Mouse (Mus musculus) MEL (cell line): ENCODE measurements at regions not wholly inside any gene's neighbourhood (a gene's known extent, or its start where the extent isn't known, plus 50 kb on each side); places are given as distances from the start of the nearest gene placed in this dataset.
A peak's percentile ranks its signal among the peaks of the same experiment; 100 is the strongest.

Experiments used
- DNase-seq: peaks from one replicate; pipeline ENCODE4 v3.0.0; 2011; ENCODE audit warnings: low read depth, low spot score
- H3K27ac ChIP-seq: 2 replicates; pipeline ENCODE4 v1.5.1; 2012; ENCODE audit warnings: low read depth, mild to moderate bottlenecking, control low read depth, low read length, moderate library complexity; ENCODE audit not compliant: control insufficient read depth
- H3K27me3 ChIP-seq, 2 experiments: fragments of 150-350 bp in 1 of 2; sonication (generic) in 1 of 2; 2 replicates each; pipeline ENCODE4 v1.6.1; 2012; ENCODE audit warnings: low read length in 2 of 2, mild to moderate bottlenecking in 2 of 2, improper control_type of control experiment in 1 of 2, moderate library complexity in 1 of 2; ENCODE audit not compliant: insufficient read depth in 2 of 2, control insufficient read depth in 1 of 2
- H3K36me3 ChIP-seq, 2 experiments: 2 replicates each; pipeline ENCODE4 v1.6.1; 2012 to 2014; ENCODE audit warnings: low read length in 2 of 2, improper control_type of control experiment in 1 of 2, inconsistent platforms in 1 of 2, mild to moderate bottlenecking in 1 of 2; ENCODE audit not compliant: insufficient read depth in 2 of 2, control insufficient read depth in 1 of 2
- H3K4me1 ChIP-seq, 2 experiments: fragments of 150-350 bp in 1 of 2; sonication (generic) in 1 of 2; 2 replicates each; pipeline ENCODE4 v1.6.1; 2012; ENCODE audit warnings: low read length in 2 of 2, improper control_type of control experiment in 1 of 2, mild to moderate bottlenecking in 1 of 2; ENCODE audit not compliant: insufficient read depth in 2 of 2, control insufficient read depth in 1 of 2
- H3K4me3 ChIP-seq, 2 experiments: fragments of 150-350 bp in 1 of 2; sonication (generic) in 1 of 2; 2 replicates each; pipeline ENCODE4 v1.5.1; 2012; ENCODE audit warnings: low read depth in 2 of 2, low read length in 2 of 2, mild to moderate bottlenecking in 2 of 2, moderate library complexity in 2 of 2, control low read depth in 1 of 2, improper control_type of control experiment in 1 of 2; ENCODE audit not compliant: control insufficient read depth in 1 of 2, insufficient read depth in 1 of 2
- H3K79me2 ChIP-seq: 2 replicates; pipeline ENCODE4 v1.6.1; 2012; ENCODE audit warnings: mild to moderate bottlenecking, low read length, moderate library complexity; ENCODE audit not compliant: control insufficient read depth, poor library complexity, insufficient read depth
- H3K9ac ChIP-seq: 2 replicates; pipeline ENCODE4 v1.6.1; 2012; ENCODE audit warnings: low read depth, mild to moderate bottlenecking, control low read depth, low read length, moderate library complexity; ENCODE audit not compliant: control insufficient read depth, poor library complexity, severe bottlenecking
- H3K9me3 ChIP-seq: fragments of 150-350 bp; sonication (generic); replicated peaks from 2 replicates; pipeline ENCODE4 v1.6.1; 2012; ENCODE audit warnings: mild to moderate bottlenecking, low read length, improper control_type of control experiment, moderate library complexity; ENCODE audit not compliant: insufficient read depth
- BHLHE40 ChIP-seq: IDR thresholded peaks from 2 replicates; pipeline ENCODE4 v1.6.1; 2012; ENCODE audit warnings: low read depth, mild to moderate bottlenecking, inconsistent platforms, low read length, improper control_type of control experiment, borderline replicate concordance
- CHD1 ChIP-seq: IDR thresholded peaks from 2 replicates; pipeline ENCODE4 v1.6.1; 2012; ENCODE audit warnings: low read depth, mild to moderate bottlenecking, inconsistent platforms, low read length, improper control_type of control experiment
- EP300 ChIP-seq, 2 experiments: IDR thresholded peaks; 2 replicates each; pipeline ENCODE4 v1.6.1; 2011; ENCODE audit warnings: improper control_type of control experiment in 2 of 2, low read length in 2 of 2, low read depth in 1 of 2, mild to moderate bottlenecking in 1 of 2
- ETS1 ChIP-seq: IDR thresholded peaks from 2 replicates; pipeline ENCODE4 v1.6.1; 2012; ENCODE audit warnings: low read depth, mild to moderate bottlenecking, inconsistent platforms, low read length, improper control_type of control experiment, moderate library complexity
- HCFC1 ChIP-seq: IDR thresholded peaks from 2 replicates; pipeline ENCODE4 v1.6.1; 2012; ENCODE audit warnings: low read depth, mild to moderate bottlenecking, inconsistent platforms, low read length, improper control_type of control experiment, moderate library complexity
- JUND ChIP-seq: IDR thresholded peaks from 2 replicates; pipeline ENCODE4 v1.6.1; 2011; ENCODE audit warnings: low read depth, mild to moderate bottlenecking, improper control_type of control experiment, low read length
- MAFK ChIP-seq: IDR thresholded peaks from 2 replicates; pipeline ENCODE4 v1.6.1; 2011; ENCODE audit warnings: low read depth, mild to moderate bottlenecking, low read length, improper control_type of control experiment, borderline replicate concordance
- MEF2A ChIP-seq: IDR thresholded peaks from 2 replicates; pipeline ENCODE4 v1.6.1; 2014; ENCODE audit warnings: low read depth, mild to moderate bottlenecking, inconsistent platforms, low read length, improper control_type of control experiment; ENCODE audit not compliant: poor library complexity, insufficient replicate concordance, severe bottlenecking; ENCODE audit errors: extremely low read depth
- MYC ChIP-seq: IDR thresholded peaks from 2 replicates; pipeline ENCODE4 v1.6.1; 2011; ENCODE audit warnings: low read depth, mild to moderate bottlenecking, low read length, improper control_type of control experiment, moderate library complexity
- POLR2A ChIP-seq, 2 experiments: IDR thresholded peaks; 2 replicates each; pipeline ENCODE4 v1.6.1; 2011 to 2012; ENCODE audit warnings: low read length in 2 of 2, mild to moderate bottlenecking in 2 of 2, control low read depth in 1 of 2, improper control_type of control experiment in 1 of 2, low read depth in 1 of 2, moderate library complexity in 1 of 2; ENCODE audit not compliant: control insufficient read depth in 1 of 2, insufficient read depth in 1 of 2, poor library complexity in 1 of 2
- POLR2AphosphoS2 ChIP-seq: IDR thresholded peaks from 2 replicates; pipeline ENCODE4 v1.6.1; 2011; ENCODE audit warnings: low read length, improper control_type of control experiment
- POLR2AphosphoS5 ChIP-seq: IDR thresholded peaks from 2 replicates; pipeline ENCODE4 v1.6.1; 2012; ENCODE audit warnings: low read depth, borderline replicate concordance, mild to moderate bottlenecking, inconsistent platforms, low read length, moderate library complexity, mixed read lengths
- RCOR1 ChIP-seq: IDR thresholded peaks from 2 replicates; pipeline ENCODE4 v1.6.1; 2012; ENCODE audit warnings: low read depth, mild to moderate bottlenecking, inconsistent platforms, low read length, improper control_type of control experiment
- SIN3A ChIP-seq: IDR thresholded peaks from 2 replicates; pipeline ENCODE4 v1.6.1; 2012; ENCODE audit warnings: low read length, improper control_type of control experiment, inconsistent platforms
- TBP ChIP-seq: IDR thresholded peaks from 2 replicates; pipeline ENCODE4 v1.8.0; 2011; ENCODE audit warnings: low read depth, low read length, improper control_type of control experiment
- TCF12 ChIP-seq: IDR thresholded peaks from 2 replicates; pipeline ENCODE4 v1.6.1; 2014; ENCODE audit warnings: low read depth, mild to moderate bottlenecking, inconsistent platforms, low read length, improper control_type of control experiment, moderate library complexity
- UBTF ChIP-seq: IDR thresholded peaks from 2 replicates; pipeline ENCODE4 v1.6.1; 2012; ENCODE audit warnings: low read depth, mild to moderate bottlenecking, inconsistent platforms, low read length, improper control_type of control experiment, moderate library complexity, borderline replicate concordance; ENCODE audit not compliant: insufficient read depth
- USF1 ChIP-seq: IDR thresholded peaks from 2 replicates; pipeline ENCODE4 v1.6.1; 2014; ENCODE audit warnings: low read depth, mild to moderate bottlenecking, inconsistent platforms, low read length, improper control_type of control experiment, moderate library complexity
- ZNF384 ChIP-seq: IDR thresholded peaks from 2 replicates; pipeline ENCODE4 v1.6.1; 2012; ENCODE audit warnings: low read depth, mild to moderate bottlenecking, inconsistent platforms, low read length, improper control_type of control experiment

DNA sequence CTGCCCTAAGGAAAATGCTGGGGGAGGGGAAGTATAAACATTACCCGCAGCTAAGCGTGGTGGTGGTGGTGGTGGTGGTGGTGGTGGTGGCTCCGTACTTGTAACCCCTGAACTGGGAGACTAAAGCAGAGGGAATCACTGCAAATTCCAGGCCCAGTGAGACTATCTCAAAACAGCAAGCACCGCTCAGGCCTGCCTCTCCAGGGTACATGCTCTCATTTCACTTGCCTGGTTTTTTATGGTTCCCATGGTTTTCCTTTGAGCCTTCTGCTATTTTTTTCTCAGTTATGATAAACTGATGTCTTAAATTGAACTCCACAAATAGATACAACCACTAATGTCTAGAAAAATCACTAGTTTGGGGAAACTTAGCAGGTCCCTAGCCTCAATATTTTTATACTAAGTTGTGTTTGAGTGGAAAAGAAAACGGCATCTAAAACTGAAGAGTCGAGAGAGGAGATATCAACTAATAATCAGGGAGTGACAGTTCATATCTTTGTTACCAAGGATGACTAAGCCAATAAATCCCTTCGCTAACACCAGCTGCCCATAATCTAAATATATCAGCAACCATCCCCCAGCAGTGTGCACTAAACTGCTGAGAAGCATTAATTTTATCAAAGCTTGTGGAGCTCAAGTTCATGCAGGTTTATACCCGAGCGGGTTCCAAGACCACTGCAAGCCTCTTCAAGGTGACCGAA, 97.7 kb downstream of the Kctd12 start:
- H3K9ac ChIP-seq = no peak overlapping the region
- DNase-seq = peak; percentile 6
- H3K79me2 ChIP-seq = no peaks in the 10 kb centered on the region
- no peak overlapping the region for H3K4me3 ChIP-seq
- no peak for TF ChIP-seq HCFC1
- no peak for TF ChIP-seq CHD1
- no peak for TF ChIP-seq MYC
- TF ChIP-seq TCF12 = peak; percentile 33; the same call in 1 of the 2 replicates
- TF ChIP-seq POLR2A (IDR thresholded peaks at IDR 0.05; ENCODE audit: control insufficient read depth in 1 of 2, insufficient read depth in 1 of 2, low read depth in 1 of 2, low read length in 2 of 2, poor library complexity in 1 of 2) = no peak
- no peak for TF ChIP-seq MEF2A
- TF ChIP-seq USF1 = no peak
- no peak for TF ChIP-seq JUND
- 0 out of 2 replicates have a peak, but pooled peaks have one; percentile 19 for TF ChIP-seq SIN3A
- TF ChIP-seq TBP = no peak
- TF ChIP-seq EP300 (IDR thresholded peaks at IDR 0.05; ENCODE audit: low read depth in 1 of 2, low read length in 2 of 2) = peak in 1 of 2 experiments; percentile 49; a peak in 1 of 4 replicates
- TF ChIP-seq RCOR1 = peak; percentile 55
- TF ChIP-seq POLR2AphosphoS2 = no peak
- no peak for TF ChIP-seq POLR2AphosphoS5
- TF ChIP-seq MAFK = 0 out of 2 replicates have a peak, but pooled peaks have one; percentile 17
- peak; percentile 76; the same call in 1 of the 2 replicates for TF ChIP-seq ETS1
- no peak for TF ChIP-seq UBTF
- TF ChIP-seq BHLHE40 = no peak
- TF ChIP-seq ZNF384 = no peak
- H3K4me1 ChIP-seq = peaks cover 2 to 25% of the 10 kb centered on the region in 2 experiments
- H3K27me3 ChIP-seq = no peaks in the 10 kb centered on the region
- no peaks in the 10 kb centered on the region for H3K9me3 ChIP-seq
- H3K27ac ChIP-seq = no peak overlapping the region
- H3K36me3 ChIP-seq = peaks cover 0 to 15% of the 10 kb centered on the region in 2 experiments; a peak in 2 of 4 replicates
